Mouse (Mus musculus): ENCODE results near the gene Krtap19-2. TPM values are rescaled to one million over a fixed set of nuclear protein-coding genes. Genes with fewer than 3 reads are reported as not detected.

Gene Krtap19-2
- polyA plus RNA-seq, 1 experiment, result not detected

GRCm38 (mm10) chr16:88864887-88865407 is 9.1 kb downstream of the Krtap19-2 start:
- TF ChIP-seq POLR2A (IDR thresholded peaks at IDR 0.05; ENCODE audit: insufficient read depth, low read length), result no peak
- TF ChIP-seq EP300 (IDR thresholded peaks at IDR 0.05; ENCODE audit: insufficient read depth, low read depth, low read length), result no peak
- TF ChIP-seq CTCF (IDR thresholded peaks at IDR 0.05; ENCODE audit: low read depth, low read length), result no peak
- no peaks in the 10 kb centered on the region for H3K4me1 ChIP-seq (ENCODE audit: control insufficient read depth, insufficient read depth, low read length)
- no peaks in the 10 kb centered on the region for H3K36me3 ChIP-seq (ENCODE audit: control insufficient read depth, insufficient read depth, low read length, poor library complexity, severe bottlenecking)
- no peak overlapping the region for H3K9ac ChIP-seq (ENCODE audit: low read depth, poor library complexity, severe bottlenecking)
- no peaks in the 10 kb centered on the region for H3K9me3 ChIP-seq (replicated peaks; ENCODE audit: control insufficient read depth, insufficient read depth, low read length, poor library complexity, severe bottlenecking)
- H3K27me3 ChIP-seq (ENCODE audit: control insufficient read depth, insufficient read depth, low read length, poor library complexity, severe bottlenecking), result no peaks in the 10 kb centered on the region
- no peak overlapping the region for H3K4me3 ChIP-seq (ENCODE audit: low read depth, low read length)
- H3K27ac ChIP-seq (ENCODE audit: insufficient read depth, low read length), result no peak overlapping the region

GRCm38 (mm10) chr16:88851450-88851849 is 22.6 kb downstream of the Krtap19-2 start:
- no peaks in the 10 kb centered on the region for H3K27me3 ChIP-seq (ENCODE audit: control insufficient read depth, insufficient read depth, low read length, poor library complexity, severe bottlenecking)
- H3K27ac ChIP-seq (ENCODE audit: insufficient read depth, low read length), result no peak overlapping the region
- H3K4me3 ChIP-seq (ENCODE audit: low read depth, low read length), result no peak overlapping the region
- H3K9ac ChIP-seq (ENCODE audit: low read depth, poor library complexity, severe bottlenecking), result no peak overlapping the region
- no peaks in the 10 kb centered on the region for H3K9me3 ChIP-seq (replicated peaks; ENCODE audit: control insufficient read depth, insufficient read depth, low read length, poor library complexity, severe bottlenecking)
- TF ChIP-seq POLR2A (IDR thresholded peaks at IDR 0.05; ENCODE audit: insufficient read depth, low read length) (no peak), CTCF (IDR thresholded peaks at IDR 0.05; ENCODE audit: low read depth, low read length) (peak; percentile 40)
- H3K36me3 ChIP-seq (ENCODE audit: control insufficient read depth, insufficient read depth, low read length, poor library complexity, severe bottlenecking), result no peaks in the 10 kb centered on the region
- H3K4me1 ChIP-seq (ENCODE audit: control insufficient read depth, insufficient read depth, low read length), result no peaks in the 10 kb centered on the region

GRCm38 (mm10) chr16:88848558-88848957 is 25.5 kb downstream of the Krtap19-2 start:
- Histone ChIP-seq H3K9ac (ENCODE audit: low read depth, poor library complexity, severe bottlenecking) (no peak overlapping the region), H3K27ac (ENCODE audit: insufficient read depth, low read length) (no peak overlapping the region), H3K4me3 (ENCODE audit: low read depth, low read length) (no peak overlapping the region), H3K27me3 (ENCODE audit: control insufficient read depth, insufficient read depth, low read length, poor library complexity, severe bottlenecking) (no peaks in the 10 kb centered on the region), H3K9me3 (replicated peaks; ENCODE audit: control insufficient read depth, insufficient read depth, low read length, poor library complexity, severe bottlenecking) (no peaks in the 10 kb centered on the region), H3K36me3 (ENCODE audit: control insufficient read depth, insufficient read depth, low read length, poor library complexity, severe bottlenecking) (no peaks in the 10 kb centered on the region), H3K4me1 (ENCODE audit: control insufficient read depth, insufficient read depth, low read length) (no peaks in the 10 kb centered on the region)
- no peak for TF ChIP-seq POLR2A (IDR thresholded peaks at IDR 0.05; ENCODE audit: insufficient read depth, low read length)

DNA sequence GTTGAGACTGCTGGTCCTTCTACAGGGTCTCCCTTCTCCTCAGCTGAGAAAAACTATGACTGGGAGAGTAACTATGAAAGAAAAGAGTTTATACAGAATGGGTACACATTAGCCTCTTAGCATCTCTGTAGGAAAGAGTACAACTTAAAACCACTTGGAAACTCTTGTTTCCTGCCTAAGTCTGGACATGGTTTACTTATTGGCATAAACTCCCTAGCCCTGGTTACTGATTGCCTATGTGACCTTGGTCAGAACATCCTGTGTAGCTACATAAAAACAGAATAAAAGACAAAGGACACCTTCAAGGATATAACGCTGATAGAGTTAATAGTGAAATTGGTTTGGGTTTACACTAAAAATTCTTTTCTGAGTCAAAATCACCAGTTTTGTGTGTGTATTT is 26.7 kb downstream of the Krtap19-2 start:
- H3K9ac ChIP-seq (ENCODE audit: low read depth, poor library complexity, severe bottlenecking), result no peak overlapping the region
- no peak overlapping the region for H3K4me3 ChIP-seq (ENCODE audit: low read depth, low read length)
- H3K4me1 ChIP-seq (ENCODE audit: control insufficient read depth, insufficient read depth, low read length), result no peaks in the 10 kb centered on the region
- no peaks in the 10 kb centered on the region for H3K36me3 ChIP-seq (ENCODE audit: control insufficient read depth, insufficient read depth, low read length, poor library complexity, severe bottlenecking)
- H3K27ac ChIP-seq (ENCODE audit: insufficient read depth, low read length), result no peak overlapping the region
- H3K27me3 ChIP-seq (ENCODE audit: control insufficient read depth, insufficient read depth, low read length, poor library complexity, severe bottlenecking), result no peaks in the 10 kb centered on the region
- H3K9me3 ChIP-seq (replicated peaks; ENCODE audit: control insufficient read depth, insufficient read depth, low read length, poor library complexity, severe bottlenecking), result no peaks in the 10 kb centered on the region
- TF ChIP-seq CTCF (IDR thresholded peaks at IDR 0.05; ENCODE audit: low read depth, low read length), result no peak
- no peak for TF ChIP-seq POLR2A (IDR thresholded peaks at IDR 0.05; ENCODE audit: insufficient read depth, low read length)
- TF ChIP-seq EP300 (IDR thresholded peaks at IDR 0.05; ENCODE audit: insufficient read depth, low read depth, low read length), result no peak

DNA sequence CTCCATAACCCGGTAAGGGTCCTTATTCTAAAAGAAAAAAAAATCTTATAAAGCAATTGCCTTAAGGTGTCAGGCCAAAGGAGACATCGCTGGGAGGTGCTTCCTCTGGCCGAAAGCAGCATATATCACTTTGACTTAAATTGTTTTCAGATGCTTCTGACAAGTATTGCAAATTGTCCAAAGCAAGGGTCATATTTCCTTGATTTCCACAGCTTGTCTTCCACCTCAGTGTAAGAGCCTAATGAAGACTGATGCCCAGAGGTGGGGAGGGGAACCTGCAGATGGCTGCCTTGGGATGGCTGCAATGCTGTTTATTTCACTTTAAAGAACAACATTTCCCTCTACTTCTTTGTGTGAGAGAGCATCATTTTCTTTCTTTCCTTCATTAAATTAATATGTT is 47.1 kb downstream of the Krtap19-2 start:
- no peaks in the 10 kb centered on the region for H3K27me3 ChIP-seq (ENCODE audit: control insufficient read depth, insufficient read depth, low read length, poor library complexity, severe bottlenecking)
- no peaks in the 10 kb centered on the region for H3K36me3 ChIP-seq (ENCODE audit: control insufficient read depth, insufficient read depth, low read length, poor library complexity, severe bottlenecking)
- TF ChIP-seq EP300 (IDR thresholded peaks at IDR 0.05; ENCODE audit: insufficient read depth, low read depth, low read length) (no peak), CTCF (IDR thresholded peaks at IDR 0.05; ENCODE audit: low read depth, low read length) (no peak), POLR2A (IDR thresholded peaks at IDR 0.05; ENCODE audit: insufficient read depth, low read length) (no peak)
- no peak overlapping the region for H3K27ac ChIP-seq (ENCODE audit: insufficient read depth, low read length)
- peaks cover 1% of the 10 kb centered on the region for H3K4me1 ChIP-seq (ENCODE audit: control insufficient read depth, insufficient read depth, low read length)
- no peaks in the 10 kb centered on the region for H3K9me3 ChIP-seq (replicated peaks; ENCODE audit: control insufficient read depth, insufficient read depth, low read length, poor library complexity, severe bottlenecking)
- no peak overlapping the region for H3K9ac ChIP-seq (ENCODE audit: low read depth, poor library complexity, severe bottlenecking)
- H3K4me3 ChIP-seq (ENCODE audit: low read depth, low read length), result no peak overlapping the region

DNA sequence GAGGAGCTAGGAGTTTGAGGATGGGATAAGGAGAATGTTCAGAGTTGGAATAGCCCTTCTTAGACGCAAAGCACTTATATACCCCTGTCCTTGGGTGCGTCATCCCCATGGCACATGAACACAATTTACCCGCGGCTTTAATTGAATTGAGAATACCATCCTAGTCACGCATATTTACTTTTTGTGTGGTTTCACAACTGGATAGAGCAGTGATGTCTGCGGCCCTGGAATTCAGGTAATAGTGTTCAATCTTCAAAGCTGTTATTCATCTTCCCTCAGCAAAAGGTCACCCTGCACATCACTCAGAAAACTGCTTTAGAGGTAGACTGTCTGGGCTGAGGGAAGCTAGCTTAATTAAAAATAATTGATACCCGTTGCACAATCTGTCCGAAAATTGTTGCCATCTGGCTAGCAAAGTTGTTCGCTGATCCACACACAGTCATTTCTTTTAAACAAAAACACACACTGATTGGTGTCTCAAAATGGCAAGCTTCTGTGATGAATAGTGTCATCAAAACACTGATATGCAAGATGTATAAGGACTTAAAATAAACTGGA is 47.9 kb downstream of the Krtap19-2 start, which contains the start of gene Krtap14:
Gene Krtap14 (minus strand): TSS at position 51 of the 558 bp plus-strand sequence.
- Histone ChIP-seq H3K9me3 (replicated peaks; ENCODE audit: control insufficient read depth, insufficient read depth, low read length, poor library complexity, severe bottlenecking) (no peaks in the 10 kb centered on the region), H3K27ac (ENCODE audit: insufficient read depth, low read length) (no peak within 1 kb of the TSS), H3K36me3 (ENCODE audit: control insufficient read depth, insufficient read depth, low read length, poor library complexity, severe bottlenecking) (no peaks in the 10 kb centered on the region), H3K9ac (ENCODE audit: low read depth, poor library complexity, severe bottlenecking) (no peak within 1 kb of the TSS), H3K4me1 (ENCODE audit: control insufficient read depth, insufficient read depth, low read length) (peaks cover 1% of the 10 kb centered on the region), H3K4me3 (ENCODE audit: low read depth, low read length) (no peak within 1 kb of the TSS), H3K27me3 (ENCODE audit: control insufficient read depth, insufficient read depth, low read length, poor library complexity, severe bottlenecking) (no peaks in the 10 kb centered on the region)
- TF ChIP-seq CTCF (IDR thresholded peaks at IDR 0.05; ENCODE audit: low read depth, low read length) (no peak), EP300 (IDR thresholded peaks at IDR 0.05; ENCODE audit: insufficient read depth, low read depth, low read length) (no peak), POLR2A (IDR thresholded peaks at IDR 0.05; ENCODE audit: insufficient read depth, low read length) (no peak)

Measured in ES-Bruce4 (cell line).